Mouse (Mus musculus) midbrain, postnatal 0 days (tissue): ENCODE data around the gene Myt1l. TPM values are rescaled to one million over a fixed set of nuclear protein-coding genes. Genes with fewer than 3 reads are reported as not detected.

Source experiments
- ATAC-seq: fragments of 200-750 bp; cut with Nextera tagmentation; 2 replicates; pipeline ENCODE4 v1.8.0; 2017; ENCODE audit warnings: moderate number of reproducible peaks, mild to moderate bottlenecking, moderate TSS enrichment, moderate library complexity; ENCODE audit not compliant: low FRiP score
- DNase-seq: peaks from one replicate; pipeline ENCODE4 v3.0.0-alpha.2; 2015; ENCODE audit warnings: low spot score
- H3K27ac ChIP-seq: fragments of 300-500 bp; sonication (generic); 2 replicates; pipeline ENCODE4 v1.5.1; 2014; ENCODE audit warnings: low read depth, mild to moderate bottlenecking, low read length, mixed read lengths
- H3K27me3 ChIP-seq: fragments of 300-500 bp; sonication (generic); 2 replicates; pipeline ENCODE4 v1.6.1; 2014; ENCODE audit warnings: low read length, control low read depth, mixed read lengths; ENCODE audit not compliant: insufficient read depth
- H3K36me3 ChIP-seq: fragments of 300-500 bp; sonication (generic); 2 replicates; pipeline ENCODE4 v1.6.1; 2014; ENCODE audit warnings: low read length, control low read depth, mixed read lengths; ENCODE audit not compliant: insufficient read depth
- H3K4me1 ChIP-seq: fragments of 300-500 bp; sonication (generic); 2 replicates; pipeline ENCODE4 v1.6.1; 2014; ENCODE audit warnings: mild to moderate bottlenecking, control low read depth, antibody characterized with exemption, low read length, mixed read lengths; ENCODE audit not compliant: insufficient read depth
- H3K4me2 ChIP-seq: fragments of 300-500 bp; sonication (generic); 2 replicates; pipeline ENCODE4 v1.6.1; 2014; ENCODE audit warnings: low read depth, mild to moderate bottlenecking, low read length, mixed read lengths; ENCODE audit not compliant: poor library complexity, severe bottlenecking
- H3K4me3 ChIP-seq: fragments of 300-500 bp; sonication (generic); 2 replicates; pipeline ENCODE4 v1.5.1; 2014; ENCODE audit warnings: low read depth, mild to moderate bottlenecking, low read length, moderate library complexity
- H3K9ac ChIP-seq: fragments of 300-500 bp; sonication (generic); replicated peaks from 2 replicates; pipeline ENCODE4 v1.6.1; 2014; ENCODE audit warnings: mild to moderate bottlenecking, low read length, moderate library complexity, mixed read lengths; ENCODE audit not compliant: poor library complexity, severe bottlenecking
- H3K9me3 ChIP-seq: fragments of 300-500 bp; sonication (generic); 2 replicates; pipeline ENCODE4 v1.6.1; 2016; ENCODE audit warnings: low read length, control low read depth
- CTCF ChIP-seq: IDR thresholded peaks from 2 replicates; pipeline ENCODE4 v1.5.1; 2016; ENCODE audit warnings: antibody characterized with exemption, mild to moderate bottlenecking
- WGBS: fragments of 180-500 bp; shearing (Covaris S2); extraction: QIAGEN DNeasy Blood & Tissue Kit; methylation state at CpG from one replicate; pipeline ENCODE4 v1.1.7; 2014; 5-methylcytosine and 5-hydroxymethylcytosine counted together
- polyA plus RNA-seq: library from polyadenylated mRNA; unstranded; fragments of >200 nt; fragmentation: Nextera tagmentation; extraction: Ambion mirVana; gene quantifications from 2 replicates; pipeline ENCODE4 v1.2.1, GENCODE M21; 2015
- total RNA-seq: library from RNA; depleted of rRNA; stranded (reverse); fragments of >200 nt; gene quantifications from 2 replicates; pipeline ENCODE4 v1.2.3, GENCODE M21; 2014

Gene Myt1l
- total and polyA plus RNA-seq, 2 experiments from 2014 or later: 104 to 223 TPM

DNA sequence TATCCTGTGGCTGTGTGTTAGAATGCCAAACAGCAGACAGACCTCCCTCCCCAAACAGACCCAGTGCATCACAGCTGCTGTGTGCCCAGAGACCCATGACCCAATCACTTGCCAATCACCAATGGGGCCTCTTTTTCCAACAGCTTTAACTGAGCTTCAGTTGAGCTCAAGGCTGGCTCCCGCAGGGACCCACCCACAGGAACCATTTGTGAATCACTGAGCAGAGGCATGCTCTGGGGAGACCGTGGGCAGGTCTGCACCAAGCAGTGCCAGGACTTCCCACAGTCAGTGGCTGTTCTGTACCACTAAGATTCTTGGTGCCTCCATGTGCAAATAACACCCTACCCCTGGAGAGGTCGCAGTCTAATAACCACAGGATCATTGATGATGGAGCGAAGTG lies 27.5 kb downstream of the Myt1l start:
- 0 out of 2 replicates have a peak, but pooled peaks cover 6% of the 10 kb centered on the region for H3K4me1 ChIP-seq
- H3K4me3 ChIP-seq: no peak overlapping the region
- no peak overlapping the region for H3K27ac ChIP-seq
- no peaks in the 10 kb centered on the region for H3K36me3 ChIP-seq
- no peak overlapping the region for H3K4me2 ChIP-seq
- no peak for TF ChIP-seq CTCF
- H3K27me3 ChIP-seq: no peaks in the 10 kb centered on the region
- H3K9me3 ChIP-seq: no peaks in the 10 kb centered on the region
- ATAC-seq (no peak), DNase-seq (no peak)
- WGBS: 81% methylated on average over 4 of the region's 4 CpGs
- H3K9ac ChIP-seq: no peak overlapping the region

GRCm38 (mm10) chr12:29556408-29556807 lies 28.2 kb downstream of the Myt1l start:
- Histone ChIP-seq H3K4me1 (0 out of 2 replicates have a peak, but pooled peaks cover 6% of the 10 kb centered on the region), H3K36me3 (no peaks in the 10 kb centered on the region), H3K9me3 (no peaks in the 10 kb centered on the region), H3K27me3 (no peaks in the 10 kb centered on the region), H3K4me2 (no peak overlapping the region), H3K27ac (no peak overlapping the region), H3K4me3 (no peak overlapping the region), H3K9ac (no peak overlapping the region)
- ATAC-seq (no peak), DNase-seq (peak; percentile 34)
- TF ChIP-seq CTCF: no peak
- WGBS: 67% methylated on average over 3 of the region's 3 CpGs

- no peak overlapping the region for H3K4me2 ChIP-seq
- no peak for TF ChIP-seq CTCF
- no peaks in the 10 kb centered on the region for H3K9me3 ChIP-seq
- H3K9ac ChIP-seq: no peak overlapping the region
- no peak overlapping the region for H3K4me3 ChIP-seq
- ATAC-seq (no peak), DNase-seq (no peak)
- H3K27me3 ChIP-seq: no peaks in the 10 kb centered on the region
- no peaks in the 10 kb centered on the region for H3K36me3 ChIP-seq
- no peak overlapping the region for H3K27ac ChIP-seq
- 59% methylated on average over 6 of the region's 6 CpGs for WGBS
- 0 out of 2 replicates have a peak, but pooled peaks cover 10% of the 10 kb centered on the region for H3K4me1 ChIP-seq
These were observed 28.7 kb downstream of the Myt1l start for GRCm38 (mm10) chr12:29556901-29557300.

DNA sequence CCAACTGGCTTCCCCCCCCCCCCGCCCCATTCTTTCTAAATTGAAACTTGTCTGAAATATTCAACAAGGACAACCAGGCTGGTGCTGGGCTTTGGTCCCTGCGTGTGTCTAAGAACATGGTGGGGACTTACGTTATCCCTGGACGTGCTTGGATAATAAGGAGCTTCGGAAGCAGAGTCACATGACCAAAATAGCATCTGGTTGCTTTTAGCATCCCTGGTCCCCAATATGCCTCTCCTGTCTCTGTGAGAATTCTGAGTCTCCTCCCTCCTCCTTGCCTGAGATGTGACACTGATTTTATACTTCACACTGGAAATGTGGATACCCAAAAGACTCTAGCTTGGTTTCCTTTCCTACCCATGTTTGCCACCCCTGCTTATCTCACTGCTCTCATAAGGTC lies 31.6 kb downstream of the Myt1l start:
- Histone ChIP-seq H3K4me1 (0 out of 2 replicates have a peak, but pooled peaks cover 10% of the 10 kb centered on the region), H3K9me3 (no peaks in the 10 kb centered on the region), H3K9ac (no peak overlapping the region), H3K36me3 (no peaks in the 10 kb centered on the region), H3K27ac (peak overlapping the region; percentile 34; the same call in 1 of the 2 replicates), H3K27me3 (no peaks in the 10 kb centered on the region), H3K4me3 (no peak overlapping the region), H3K4me2 (no peak overlapping the region)
- ATAC-seq: no peak
- WGBS: 61% methylated on average over 5 of the region's 5 CpGs
- no peak for DNase-seq
- TF ChIP-seq CTCF: no peak

GRCm38 (mm10) chr12:29561222-29561621 lies 33.0 kb downstream of the Myt1l start:
- DNase-seq: no peak
- Histone ChIP-seq H3K36me3 (no peaks in the 10 kb centered on the region), H3K4me3 (no peak overlapping the region), H3K27me3 (no peaks in the 10 kb centered on the region), H3K4me2 (no peak overlapping the region), H3K27ac (peak overlapping the region; percentile 34; the same call in 1 of the 2 replicates), H3K4me1 (0 out of 2 replicates have a peak, but pooled peaks cover 10% of the 10 kb centered on the region), H3K9me3 (no peaks in the 10 kb centered on the region), H3K9ac (no peak overlapping the region)
- TF ChIP-seq CTCF: peak; percentile 73
- WGBS: 75% methylated on average over 2 of the region's 2 CpGs
- no peak for ATAC-seq

DNA sequence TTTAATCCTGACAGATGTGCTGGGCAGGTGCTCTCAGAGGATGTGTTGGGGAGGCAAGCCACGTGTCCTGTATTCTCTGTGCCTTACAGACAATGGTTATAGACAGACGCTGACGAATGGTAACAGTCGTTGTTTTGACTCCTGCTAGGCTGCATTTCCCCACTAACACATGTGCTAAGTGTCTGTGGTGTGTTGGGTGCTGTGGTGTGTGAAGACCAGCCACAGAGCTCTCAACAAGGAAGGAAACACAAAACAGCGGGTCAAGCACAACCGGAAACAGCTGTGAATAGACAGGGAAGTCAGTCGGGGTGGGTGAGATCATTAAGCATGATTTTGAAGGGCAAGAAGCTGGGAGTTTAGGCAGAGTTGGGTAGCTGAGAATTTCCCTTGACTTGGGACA lies 41.1 kb downstream of the Myt1l start:
- Histone ChIP-seq H3K27me3 (no peaks in the 10 kb centered on the region), H3K9me3 (no peaks in the 10 kb centered on the region), H3K4me1 (no peaks in the 10 kb centered on the region), H3K36me3 (peaks cover 19% of the 10 kb centered on the region; the same call in 1 of the 2 replicates), H3K4me2 (no peak overlapping the region), H3K27ac (no peak overlapping the region), H3K4me3 (no peak overlapping the region), H3K9ac (no peak overlapping the region)
- TF ChIP-seq CTCF: no peak
- DNase-seq (no peak), ATAC-seq (no peak)
- 69% methylated on average over 7 of the region's 7 CpGs for WGBS
